Mouse (Mus musculus) olfactory bulb, adult 2 months (tissue): ENCODE measurements around the gene Sntb2. TPM values are rescaled to one million over a fixed set of nuclear protein-coding genes. Genes with fewer than 3 reads are reported as not detected.
"Not testable (repeated sequence)": the region's sequence is repeated elsewhere in the genome, so short reads cannot be mapped to it uniquely, and the experiment has no call there.

ENCODE experiments used
- H3K27ac ChIP-seq: fragments of 200-500 bp; 2 replicates; pipeline ENCODE4 v1.5.1; 2012; ENCODE audit warnings: low read depth, low read length; ENCODE audit not compliant: insufficient read depth
- H3K4me1 ChIP-seq: fragments of 200-500 bp; 2 replicates; pipeline ENCODE4 v1.6.1; 2012; ENCODE audit warnings: low read length; ENCODE audit not compliant: control insufficient read depth, insufficient read depth
- H3K4me3 ChIP-seq: fragments of 200-500 bp; 2 replicates; pipeline ENCODE4 v1.5.1; 2012; ENCODE audit warnings: mild to moderate bottlenecking, low read depth, low read length, moderate library complexity; ENCODE audit not compliant: insufficient read depth
- CTCF ChIP-seq: fragments of 200-500 bp; IDR thresholded peaks from 2 replicates; pipeline ENCODE4 v1.5.1; 2012; ENCODE audit warnings: low read depth, mild to moderate bottlenecking, low read length, moderate library complexity; ENCODE audit not compliant: insufficient read depth
- POLR2A ChIP-seq: fragments of 200-500 bp; IDR thresholded peaks from 2 replicates; pipeline ENCODE4 v1.6.1; 2012; ENCODE audit warnings: mild to moderate bottlenecking, low read depth, low read length, moderate library complexity; ENCODE audit not compliant: insufficient read depth
- WGBS: fragments of 180-500 bp; shearing (Covaris S2); methylation state at CpG from one replicate; pipeline ENCODE4 v1.1.7; 2018; 5-methylcytosine and 5-hydroxymethylcytosine counted together
- polyA plus RNA-seq: library from polyadenylated mRNA; stranded (reverse); fragments of >200 nt; gene quantifications from 2 replicates; pipeline ENCODE4 v1.2.4, GENCODE M21; 2012; ENCODE audit warnings: low replicate concordance; ENCODE audit not compliant: missing spikeins, insufficient read depth, insufficient read length

The Sntb2 gene
- polyA plus RNA-seq, 1 experiment = not detected

GRCm38 (mm10) chr8:106927247-106927646 is 8.3 kb upstream of the Sntb2 start:
- WGBS = 73% methylated on average over 4 of the region's 4 CpGs
- TF ChIP-seq POLR2A (no peak), CTCF (no peak)
- H3K4me1 ChIP-seq = no peaks in the 10 kb centered on the region
- H3K4me3 ChIP-seq = no peak overlapping the region
- no peak overlapping the region for H3K27ac ChIP-seq

GRCm38 (mm10) chr8:106928182-106928581 is 7.4 kb upstream of the Sntb2 start:
- not testable (repeated sequence) for H3K4me3 ChIP-seq, H3K27ac ChIP-seq, H3K4me1 ChIP-seq
- 92% methylated on average over 11 of the region's 11 CpGs for WGBS

GRCm38 (mm10) chr8:106929155-106929913 is 6.2 kb upstream of the Sntb2 start:
- no peak overlapping the region for H3K4me3 ChIP-seq
- no peak overlapping the region for H3K27ac ChIP-seq
- no peak for TF ChIP-seq POLR2A
- peaks cover 3% of the 10 kb centered on the region for H3K4me1 ChIP-seq
- WGBS = 65% methylated on average over 6 of the region's 6 CpGs

- Histone ChIP-seq H3K27ac (no peak overlapping the region; the same call in 1 of the 2 replicates), H3K4me1 (peaks cover 3% of the 10 kb centered on the region), H3K4me3 (no peak overlapping the region)
- WGBS = 71% methylated on average over 5 of the region's 5 CpGs
- TF ChIP-seq CTCF = no peak
- TF ChIP-seq POLR2A = no peak
Observed at GRCm38 (mm10) chr8:106929921-106930320, 5.6 kb upstream of the Sntb2 start.

- H3K4me1 ChIP-seq = peaks cover 6% of the 10 kb centered on the region
- 17% methylated on average over 22 of the region's 22 CpGs for WGBS
- no peak overlapping the region for H3K4me3 ChIP-seq
- TF ChIP-seq POLR2A (no peak), CTCF (no peak)
- H3K27ac ChIP-seq = no peak overlapping the region
Observed at GRCm38 (mm10) chr8:106932376-106933065, 3.0 kb upstream of the Sntb2 start.

- 90% methylated on average over 4 of the region's 4 CpGs for WGBS
- H3K4me3 ChIP-seq = no peak overlapping the region
- H3K27ac ChIP-seq = no peak overlapping the region
- H3K4me1 ChIP-seq = peaks cover 6% of the 10 kb centered on the region
- TF ChIP-seq CTCF = no peak
Observed at GRCm38 (mm10) chr8:106933506-106934143, 1.9 kb upstream of the Sntb2 start.

GRCm38 (mm10) chr8:106934226-106934977 is 1.1 kb upstream of the Sntb2 start:
- WGBS = 92% methylated on average over 16 of the region's 16 CpGs
- H3K4me3 ChIP-seq = no peak overlapping the region
- TF ChIP-seq POLR2A = no peak
- no peak for TF ChIP-seq CTCF
- peaks cover 6% of the 10 kb centered on the region for H3K4me1 ChIP-seq
- no peak overlapping the region for H3K27ac ChIP-seq

GRCm38 (mm10) chr8:106935899-106936477 is 438 bp downstream of the Sntb2 start:
- Histone ChIP-seq H3K27ac (no peak overlapping the region), H3K4me3 (peak overlapping the region; percentile 57), H3K4me1 (peaks cover 6% of the 10 kb centered on the region)
- WGBS = under 1% methylated on average over 76 of the region's 76 CpGs
- TF ChIP-seq POLR2A (no peak), CTCF (no peak)

GRCm38 (mm10) chr8:106936478-106937051 is 1.0 kb downstream of the Sntb2 start:
- Histone ChIP-seq H3K27ac (no peak overlapping the region), H3K4me1 (peaks cover 6% of the 10 kb centered on the region), H3K4me3 (peak overlapping the region; percentile 57)
- under 1% methylated on average over 26 of the region's 26 CpGs for WGBS
- TF ChIP-seq CTCF = no peak
- TF ChIP-seq POLR2A = no peak
